Mouse (Mus musculus): ENCODE measurements around the gene Lif.
A peak's percentile ranks its signal among the peaks of the same experiment; 100 is the strongest.

Lif gene

DNA sequence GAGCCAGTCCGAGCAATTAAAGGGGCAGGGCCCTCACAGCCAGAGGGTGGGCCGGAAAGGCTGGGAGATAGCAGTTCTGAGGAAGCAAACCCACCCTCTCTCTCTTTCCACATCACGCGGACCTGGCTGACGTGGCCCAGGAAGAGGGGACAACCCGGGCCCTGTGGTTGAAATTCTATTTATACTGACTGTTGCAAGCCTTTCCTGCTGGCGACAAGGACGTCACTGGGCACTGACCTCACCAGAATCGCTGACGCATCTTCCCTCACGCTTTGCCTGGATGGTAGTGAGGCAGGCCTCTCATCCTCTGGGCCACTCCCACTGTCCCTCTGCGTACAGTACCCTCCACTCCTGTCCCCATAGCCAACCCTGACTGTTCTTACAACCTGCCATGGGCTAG, 24.7 kb upstream of the Lif start:
- DNase-seq = no peak

DNA sequence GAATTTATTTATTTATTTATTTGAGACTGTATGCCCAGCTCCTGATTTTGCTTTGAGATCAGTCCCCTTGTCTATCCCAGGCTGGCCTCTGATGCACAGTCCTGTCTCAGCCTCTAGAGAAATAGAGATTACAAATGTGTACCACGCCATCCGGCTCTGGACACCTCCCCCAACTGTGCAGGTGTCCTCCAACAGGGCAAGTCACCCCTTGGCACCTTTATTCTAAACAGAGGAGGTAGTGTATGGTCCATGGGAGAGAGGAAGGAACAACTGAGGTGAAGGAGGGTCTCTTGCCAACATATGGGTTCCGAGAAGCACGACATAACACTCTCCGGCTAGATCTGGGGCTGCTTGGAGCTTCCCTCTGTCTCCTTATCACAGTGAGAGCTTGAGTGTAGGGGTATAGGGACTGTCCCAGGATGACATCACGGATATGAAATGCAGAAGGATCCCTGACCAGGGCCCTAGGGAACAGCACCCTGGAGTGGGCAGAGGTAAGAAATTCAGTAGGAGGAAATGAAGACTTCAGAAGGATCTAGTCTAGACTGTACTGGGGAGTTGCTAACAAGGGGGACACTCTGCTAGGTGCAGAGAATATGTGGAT, 22.2 kb upstream of the Lif start:
- no peak for DNase-seq

DNA sequence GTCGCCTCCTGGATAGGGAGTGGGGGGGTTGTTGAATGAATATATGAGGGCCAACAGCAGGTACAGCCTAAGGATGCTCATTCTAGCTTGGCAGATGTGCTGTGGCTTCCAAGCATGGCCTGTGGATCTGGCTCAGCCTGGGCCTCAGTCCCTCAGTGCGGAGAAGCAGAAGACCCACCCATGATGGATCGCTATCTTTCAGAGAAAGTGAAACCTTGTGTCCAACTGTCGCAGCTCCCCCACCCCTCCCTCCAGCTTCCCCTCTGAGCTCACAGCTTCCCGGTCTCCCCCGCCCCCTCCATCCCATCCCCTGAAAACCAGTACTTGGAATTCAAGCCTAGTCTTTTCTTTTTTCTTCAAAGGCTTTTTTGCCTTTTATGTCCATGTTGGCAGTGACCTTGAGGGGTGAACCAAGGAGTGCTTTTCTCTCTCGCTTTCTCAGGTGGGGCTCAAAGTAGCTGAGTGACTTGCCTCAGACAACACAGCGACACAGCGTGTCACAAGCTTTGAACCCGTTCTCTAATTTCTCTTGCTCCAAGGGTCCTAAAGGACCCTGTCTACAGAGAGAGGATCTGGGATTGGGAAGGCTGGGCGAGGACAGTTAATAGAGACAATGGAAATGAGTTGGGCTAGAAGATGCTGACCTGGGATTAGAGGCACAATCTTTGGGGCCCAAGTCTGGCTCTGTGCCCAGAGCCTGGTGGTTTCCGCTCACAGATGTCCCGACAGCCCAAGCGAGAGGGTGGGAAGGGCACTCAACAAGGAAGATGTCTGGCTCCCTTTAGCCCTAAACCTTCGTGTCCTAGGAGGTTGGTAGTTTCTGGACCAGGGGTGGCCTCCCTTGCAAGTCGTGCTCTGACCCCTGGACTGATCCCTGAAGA, 21.5 kb upstream of the Lif start, which contains the start of gene Osm:
Osm (plus strand) TSS at position 756 of the 881 bp plus-strand sequence.
- DNase-seq = peak in 1 of 2 experiments; percentile 45

DNA sequence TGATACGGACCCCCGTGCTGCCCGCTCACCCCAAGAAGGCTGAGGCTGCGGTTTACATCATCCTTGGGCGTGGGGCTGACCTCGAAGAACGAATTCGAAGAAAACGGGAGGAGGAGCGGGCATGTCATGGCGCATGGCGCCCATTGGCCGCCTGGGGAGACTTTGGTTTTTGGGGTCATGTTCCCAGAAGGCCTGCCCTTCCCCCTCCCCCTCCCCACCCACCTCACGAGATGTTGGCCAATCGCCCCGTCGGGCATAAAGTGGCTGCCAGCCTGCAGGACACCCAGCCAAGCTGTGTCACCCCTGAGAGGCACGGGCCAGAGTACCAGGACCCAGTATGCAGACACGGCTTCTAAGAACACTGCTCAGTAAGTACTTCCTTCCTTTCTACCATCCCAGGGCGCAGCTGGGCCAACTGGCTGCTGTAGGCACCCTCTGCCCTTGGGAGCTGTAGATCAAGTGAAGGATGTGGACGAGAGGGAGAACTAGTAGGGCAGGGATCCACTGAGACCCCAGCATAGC, 20.8 kb upstream of the Lif start:
- peak in 1 of 2 experiments; percentile 39 for DNase-seq

DNA sequence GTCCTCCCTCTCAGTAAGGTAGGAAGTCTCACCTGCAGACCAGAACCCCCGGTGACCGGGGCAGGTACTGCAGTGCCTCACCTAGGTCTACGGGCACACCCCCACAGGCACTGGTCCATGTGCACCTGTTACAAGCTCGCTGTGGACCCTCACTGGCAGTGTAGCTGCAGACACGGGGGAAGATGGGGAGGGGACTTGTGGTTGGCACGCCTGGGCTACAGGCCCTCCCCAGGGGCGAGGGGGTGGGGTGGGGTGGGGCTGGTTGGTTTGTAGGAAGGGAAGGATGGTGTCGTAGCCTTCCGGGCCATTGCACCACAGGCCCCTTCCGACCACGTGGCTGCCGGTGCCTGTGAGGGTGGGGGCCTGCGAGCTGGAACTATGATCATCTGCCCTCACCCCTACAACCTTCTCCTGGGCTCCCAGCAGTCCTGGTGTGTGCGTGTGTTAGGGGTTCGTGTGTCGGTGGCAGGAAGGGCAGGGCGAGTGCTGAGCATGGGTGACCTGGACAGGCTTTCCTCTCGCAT, 19.9 kb upstream of the Lif start:
- peak; percentile 55 to 69 for DNase-seq

DNA sequence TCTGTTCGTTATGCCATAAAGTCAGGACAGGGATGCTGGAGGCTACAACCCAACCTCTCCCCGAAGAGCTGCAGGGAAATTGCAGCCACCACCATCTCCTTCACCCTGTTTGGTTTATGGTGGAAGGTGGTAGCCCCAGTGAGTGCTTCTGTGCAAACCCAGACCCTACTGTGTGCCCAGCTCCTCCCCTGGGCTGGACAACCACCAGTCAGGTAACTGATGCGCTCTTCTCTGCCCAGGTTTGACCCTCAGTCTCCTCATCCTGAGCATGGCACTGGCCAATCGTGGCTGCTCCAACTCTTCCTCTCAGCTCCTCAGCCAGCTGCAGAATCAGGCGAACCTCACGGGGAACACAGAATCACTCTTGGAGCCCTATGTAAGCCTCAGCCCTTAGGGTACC, 19.2 kb upstream of the Lif start:
- DNase-seq = no peak

DNA sequence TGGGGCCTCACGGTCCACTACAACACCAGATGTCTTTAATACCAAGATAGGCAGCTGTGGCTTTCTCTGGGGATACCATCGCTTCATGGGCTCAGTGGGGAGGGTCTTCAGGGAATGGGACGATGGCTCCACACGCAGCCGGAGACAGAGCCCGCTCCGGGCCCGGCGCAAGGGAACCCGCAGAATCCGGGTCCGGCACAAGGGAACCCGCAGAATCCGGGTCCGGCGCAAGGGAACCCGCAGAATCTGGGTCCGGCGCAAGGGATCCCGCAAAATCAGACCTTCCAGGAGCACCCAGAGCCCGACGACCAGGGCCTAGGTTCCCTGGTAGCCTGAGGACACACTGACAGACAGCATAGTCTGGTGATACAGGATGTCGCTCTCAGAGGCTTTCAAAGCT, 17.7 kb upstream of the Lif start:
- no peak for DNase-seq

DNA sequence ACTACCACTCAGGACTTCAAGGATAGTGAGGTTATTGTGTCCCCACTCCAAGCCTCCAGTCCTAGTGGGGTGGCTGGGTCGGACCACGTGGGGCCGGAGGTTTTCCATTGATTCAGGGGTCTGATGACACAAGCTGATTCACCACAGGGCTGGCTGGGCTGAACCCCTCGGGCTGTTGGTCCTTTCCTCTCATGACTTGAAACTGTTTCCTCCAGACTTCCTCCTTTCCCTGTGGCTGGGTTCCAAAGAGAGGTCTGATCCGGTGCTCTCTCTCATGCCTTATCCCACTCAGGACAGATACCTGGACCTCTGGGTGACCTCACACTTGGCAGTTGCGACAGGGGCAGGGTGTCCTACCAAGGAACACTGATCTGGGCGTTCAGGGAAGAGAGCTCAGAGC, 17.2 kb upstream of the Lif start:
- no peak for DNase-seq

DNA sequence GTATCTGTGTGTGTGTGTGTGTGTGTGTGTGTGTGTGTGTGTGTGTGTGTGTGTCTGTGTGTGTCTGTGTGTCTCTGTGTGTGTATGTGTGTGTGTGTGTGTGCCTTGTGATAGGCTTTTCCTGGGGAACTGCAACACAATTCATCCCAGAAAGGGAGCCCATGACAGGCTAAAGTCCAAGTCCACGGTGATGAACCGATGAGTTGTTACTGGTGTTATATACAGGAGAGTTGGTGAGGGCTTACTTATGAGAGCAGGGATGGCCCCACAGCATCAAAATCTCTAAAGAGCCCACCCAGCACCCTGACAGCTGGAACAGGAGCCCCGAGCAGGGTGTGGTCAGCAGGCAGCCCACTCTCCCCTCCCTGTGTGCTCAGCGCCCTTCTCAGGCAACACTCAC, 16.2 kb upstream of the Lif start:
- no peak for DNase-seq

DNA sequence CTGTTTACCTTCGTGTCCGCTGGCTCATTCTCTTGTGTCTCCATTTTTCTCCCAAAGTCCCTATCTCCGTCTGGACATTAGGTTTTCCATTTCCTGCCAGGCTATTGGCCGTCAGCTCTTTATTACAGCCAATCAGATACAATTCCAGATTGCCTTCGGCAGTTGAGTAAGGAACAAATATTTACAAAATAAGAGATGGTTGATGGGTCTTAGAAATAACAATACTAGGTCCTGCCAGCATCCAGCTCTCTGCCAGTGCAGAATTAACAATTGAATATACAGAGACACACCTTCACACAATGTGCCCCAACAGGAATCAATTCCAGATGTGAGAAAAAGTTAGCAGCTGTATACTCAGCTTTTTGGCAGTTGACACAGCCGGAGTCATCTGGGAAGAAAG, 11.2 kb upstream of the Lif start:
- DNase-seq = no peak

DNA sequence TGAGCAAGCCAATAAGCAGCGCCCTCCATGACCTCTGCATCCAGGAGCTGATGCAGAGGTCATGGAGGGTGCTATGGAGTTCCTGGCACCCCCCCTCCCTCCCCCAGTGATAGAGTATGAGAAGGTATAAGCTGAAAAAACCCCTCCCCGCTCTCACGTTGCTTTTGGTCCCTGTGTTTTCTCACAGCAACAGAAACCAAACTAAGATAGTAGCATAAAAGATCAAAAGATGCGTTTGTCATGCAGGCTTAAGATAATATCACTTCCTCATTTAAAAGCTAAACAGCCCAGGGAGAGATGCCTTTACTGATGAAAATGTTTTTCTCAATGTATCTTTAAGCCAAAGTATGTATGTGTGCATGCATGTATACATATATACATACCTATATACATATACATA, 10.7 kb upstream of the Lif start:
- no peak for DNase-seq

DNA sequence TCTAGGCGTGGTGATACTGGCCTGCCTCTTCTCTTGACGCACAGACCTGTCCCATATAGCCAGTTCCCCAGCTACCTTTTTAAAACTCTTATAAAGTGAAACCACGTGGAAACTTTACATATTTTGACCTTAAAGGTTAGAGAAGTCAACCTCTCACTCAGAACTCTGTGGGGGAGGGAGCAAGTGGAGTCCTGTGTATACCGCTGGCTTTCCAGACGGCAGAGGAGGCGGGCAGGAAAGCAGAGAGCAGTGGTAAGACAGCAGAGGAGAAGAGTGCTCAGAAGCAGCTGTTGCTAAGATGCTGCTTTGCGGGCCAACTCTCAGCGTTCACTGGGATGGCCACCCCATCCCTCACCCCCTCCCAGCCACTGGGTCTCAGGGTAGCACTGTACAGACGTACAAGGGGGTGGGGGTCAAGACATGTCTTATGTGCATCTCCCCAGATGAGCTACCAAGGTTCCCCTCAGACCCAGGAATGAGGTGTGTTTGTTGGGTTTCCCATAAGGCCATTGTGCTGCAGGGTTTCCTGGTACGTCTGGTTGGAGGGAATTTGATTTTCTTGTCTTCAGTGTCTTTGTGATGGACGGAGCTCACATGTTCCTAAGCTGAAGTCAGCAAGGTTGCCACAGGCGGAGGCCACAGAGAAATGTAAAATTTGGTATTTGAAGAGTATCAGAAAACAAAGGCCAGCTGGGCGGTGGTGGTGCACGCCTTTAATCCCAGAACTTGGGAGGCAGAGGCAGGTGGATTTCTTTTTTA, 10.0 kb upstream of the Lif start:
- no peak for DNase-seq

DNA sequence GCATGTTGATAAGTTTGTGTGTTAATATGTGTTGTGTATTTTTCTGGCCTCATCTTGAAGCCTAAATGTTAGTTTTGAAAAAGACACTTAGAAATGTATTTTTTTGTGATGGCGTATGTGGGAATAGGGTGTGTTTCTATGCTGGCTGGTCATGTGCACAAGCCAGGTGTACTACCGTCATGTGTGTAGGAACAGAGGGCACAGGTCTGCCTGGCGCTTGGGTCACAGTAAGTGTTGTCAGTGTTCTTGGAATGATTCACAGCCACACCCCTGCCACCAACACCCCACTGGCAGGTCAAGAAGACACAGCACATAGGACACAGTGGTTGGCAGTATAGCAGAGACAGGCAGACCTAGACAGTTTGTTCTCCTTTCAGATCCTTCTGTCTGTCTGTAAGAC, 8.2 kb upstream of the Lif start:
- no peak for DNase-seq

DNA sequence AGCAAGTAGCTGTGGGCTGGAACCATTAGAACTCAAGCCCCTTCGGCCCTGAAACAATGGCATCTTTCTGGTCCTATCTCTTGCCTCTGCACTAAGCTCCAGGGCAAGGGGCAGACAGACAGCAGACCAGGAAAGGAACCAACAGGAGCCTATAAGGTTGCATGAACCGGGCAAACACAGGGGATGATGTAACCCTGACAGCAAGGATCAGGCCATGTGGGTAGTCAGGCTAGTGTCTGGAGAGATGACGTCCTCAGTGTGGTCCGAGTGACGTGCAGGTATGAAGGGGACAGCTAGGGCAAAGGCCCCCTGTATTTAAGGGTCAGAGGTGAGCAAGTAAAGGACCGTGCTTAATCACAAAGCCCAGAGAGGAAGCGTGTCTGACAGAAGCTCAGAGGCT, 7.1 kb upstream of the Lif start:
- no peak for DNase-seq

DNA sequence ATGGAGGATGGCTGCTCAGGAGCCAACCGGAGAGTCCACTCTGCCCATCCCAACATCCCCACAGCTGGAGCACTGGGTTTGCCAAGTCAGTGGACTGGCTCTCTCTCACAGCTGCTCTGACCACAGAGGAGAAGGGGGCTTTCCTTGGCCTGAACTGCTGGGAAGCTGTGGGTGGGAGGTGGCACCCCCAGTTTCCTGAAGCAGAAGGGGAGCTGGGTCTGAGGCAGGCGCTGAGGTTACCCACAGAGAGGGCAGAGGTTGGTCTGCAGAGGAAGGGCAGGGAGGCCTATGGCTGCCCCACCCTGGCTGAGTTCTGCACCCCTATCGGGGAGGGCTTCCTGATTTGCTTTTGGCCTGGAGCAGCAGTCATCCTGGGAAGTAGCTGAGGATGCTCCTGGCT, 6.0 kb upstream of the Lif start:
- no peak for DNase-seq

DNA sequence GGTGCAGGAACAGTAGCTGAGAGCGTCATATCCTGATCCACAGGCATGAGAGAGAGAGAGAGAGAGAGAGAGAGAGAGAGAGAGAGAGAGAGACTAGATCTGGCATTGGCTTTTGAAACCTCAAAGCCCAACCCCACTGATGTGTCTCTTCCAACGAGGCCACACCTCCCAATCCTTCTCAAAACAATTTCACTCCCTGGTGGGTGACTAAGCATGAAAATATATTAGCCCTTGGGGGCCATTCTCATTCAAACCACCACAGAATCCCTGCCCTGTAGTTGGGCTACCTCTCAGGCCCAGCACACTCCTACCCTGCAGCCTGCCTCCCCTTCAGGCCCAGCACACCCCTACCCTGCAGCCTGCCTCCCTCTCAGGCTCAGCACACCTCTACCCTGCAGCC, 4.5 kb upstream of the Lif start:
- DNase-seq = no peak

DNA sequence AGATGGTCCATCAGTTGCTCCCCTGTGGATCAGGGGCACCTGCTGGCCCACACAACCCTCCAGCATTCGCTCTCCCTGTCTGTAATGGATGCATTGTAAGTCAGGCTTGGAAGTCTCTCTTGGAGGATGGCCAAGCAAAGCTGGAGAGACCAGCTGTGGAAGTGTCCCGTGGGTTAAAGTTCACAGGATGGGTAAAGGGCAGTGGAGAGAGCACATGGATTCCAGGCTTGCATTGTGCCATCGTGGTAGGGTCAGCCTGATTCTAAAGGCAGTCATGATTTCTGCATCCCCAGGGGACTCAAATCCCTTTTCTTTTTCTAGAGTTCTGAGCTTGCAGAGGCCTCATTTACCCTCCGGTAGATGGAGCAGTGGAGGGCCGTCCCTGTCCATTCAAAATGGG, 399 bp downstream of the Lif start:
- DNase-seq = no peak

DNA sequence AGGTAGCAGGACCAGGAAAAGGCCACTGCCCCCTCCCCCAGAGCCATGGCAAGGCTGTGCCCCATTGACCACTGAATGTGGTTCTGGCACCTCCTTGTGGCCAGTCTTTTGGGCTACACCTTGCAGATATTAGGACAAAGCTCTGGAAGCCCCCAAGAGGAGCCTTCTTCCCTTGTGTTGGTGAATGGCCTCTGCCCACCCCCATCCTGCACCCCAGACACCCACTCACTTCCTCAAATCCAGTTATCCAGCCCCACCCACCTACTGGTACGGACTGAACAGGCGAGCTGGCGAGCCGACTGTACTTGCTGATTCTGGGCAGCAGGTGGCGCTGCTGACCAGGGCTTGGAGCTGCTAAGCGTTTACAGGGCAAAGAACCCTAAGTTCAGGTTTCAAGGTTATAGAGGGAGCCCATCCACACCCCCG, 1.3 kb downstream of the Lif start:
- DNase-seq = peak; percentile 66 to 71

DNA sequence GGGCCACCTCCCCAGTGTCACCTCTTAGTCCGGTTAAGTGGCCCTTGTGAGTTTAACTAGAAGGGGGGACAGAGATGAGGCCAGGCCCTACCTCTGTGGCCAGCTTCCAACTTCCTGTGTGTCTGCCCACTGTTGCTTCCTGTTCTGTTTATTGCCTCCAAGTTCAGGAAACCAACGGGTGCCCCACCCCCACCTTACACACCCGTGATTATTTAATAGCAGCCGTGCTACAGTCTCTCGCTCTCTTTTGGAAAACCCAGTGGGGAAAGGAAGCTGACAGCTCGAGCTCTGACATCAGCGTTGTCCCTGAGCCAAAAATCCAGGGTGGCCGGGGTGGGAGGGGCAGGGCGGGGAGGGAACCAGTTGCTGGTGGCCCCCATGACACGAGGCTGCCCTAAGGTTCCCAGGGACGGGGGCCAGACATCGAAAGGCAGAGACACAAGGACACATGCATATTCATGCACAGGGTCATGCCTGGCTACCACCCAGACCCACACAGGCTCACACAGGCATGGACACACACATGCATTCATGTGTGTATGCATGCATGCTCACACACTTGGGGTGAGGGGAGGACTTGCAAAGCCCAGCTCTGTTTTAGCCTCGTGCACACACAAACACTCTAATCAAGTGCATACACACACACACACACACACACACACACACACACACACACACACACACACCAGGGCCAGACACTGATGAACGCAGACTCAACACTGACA, 3.3 kb downstream of the Lif start:
- no peak for DNase-seq

DNA sequence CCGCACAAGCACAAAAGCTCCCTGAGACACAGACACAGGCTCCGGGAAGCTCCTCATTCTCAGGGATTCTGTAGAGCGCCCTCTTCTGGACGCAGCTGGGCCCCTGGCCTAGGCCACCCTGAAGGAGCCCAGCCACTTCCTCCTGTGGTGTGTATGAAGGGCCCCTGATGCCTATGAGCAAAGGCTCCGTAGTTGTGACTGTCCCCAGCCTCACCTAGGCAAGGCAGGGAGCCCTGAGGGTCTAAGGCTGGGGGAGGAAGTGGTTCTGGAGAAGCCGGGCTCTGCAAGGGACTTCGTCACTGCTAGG, 3.8 kb downstream of the Lif start:
- peak; percentile 32 to 49 for DNase-seq

DNA sequence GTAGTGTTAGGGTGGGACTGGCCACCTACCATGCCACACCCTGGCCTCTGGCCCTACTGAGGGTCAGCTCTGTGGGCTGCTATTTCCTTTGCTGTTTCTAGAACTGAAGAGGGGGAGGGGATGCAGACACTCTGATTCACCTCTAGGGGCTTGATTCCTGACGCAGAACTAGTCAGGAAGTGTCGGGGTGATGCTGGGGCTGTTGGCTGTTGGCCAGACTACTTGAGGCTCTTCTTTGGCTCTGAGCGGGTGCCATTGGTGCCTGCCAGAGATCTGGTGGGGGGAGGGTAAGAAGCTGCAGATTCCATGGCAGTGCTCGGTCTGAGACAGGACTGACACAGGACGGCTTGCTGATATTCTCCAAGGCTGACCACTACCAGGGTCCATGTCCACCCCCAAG, 4.6 kb downstream of the Lif start:
- no peak for DNase-seq

DNA sequence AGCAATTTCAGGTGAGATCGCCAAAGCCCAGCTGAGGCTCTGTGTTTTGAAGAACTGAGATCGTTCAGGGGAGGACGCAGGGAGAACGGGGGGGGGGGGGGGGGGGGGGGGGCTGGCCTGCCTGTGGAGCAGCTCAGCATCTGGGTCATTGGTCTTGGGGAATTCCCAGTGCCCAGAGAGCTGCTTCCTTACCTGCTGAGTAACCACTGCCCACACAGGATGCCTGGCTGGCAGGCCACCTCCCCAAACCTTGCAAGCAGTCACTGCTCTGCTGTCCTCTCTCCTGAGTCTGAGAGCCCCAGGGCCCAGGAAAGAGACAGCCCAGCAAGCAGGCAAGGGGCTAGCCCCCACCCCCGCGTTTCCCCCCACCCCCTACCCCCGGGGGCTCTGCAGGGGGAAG, 5.5 kb downstream of the Lif start:
- DNase-seq = no peak

DNA sequence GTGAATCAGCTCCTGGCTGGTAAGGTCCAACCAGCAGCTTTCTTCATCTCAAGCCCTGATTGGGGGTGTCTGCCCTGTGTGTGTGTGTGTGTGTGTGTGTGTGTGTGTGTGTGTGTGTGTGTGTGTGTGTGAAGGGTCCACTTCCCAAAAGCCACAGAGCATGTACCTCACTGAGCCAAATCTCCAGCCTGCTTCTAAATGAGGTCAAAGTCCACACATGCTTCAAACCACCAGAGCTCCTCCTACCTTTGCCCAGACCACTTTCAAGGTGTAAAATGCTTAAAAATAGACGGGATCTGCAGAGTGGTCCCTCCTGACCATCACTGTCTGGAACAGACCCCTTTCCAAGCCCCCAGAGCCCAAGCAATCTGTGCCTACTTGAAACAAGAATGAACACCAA, 5.9 kb downstream of the Lif start:
- DNase-seq = no peak

All from thymus, adult 18-20 months (tissue).